Mouse (Mus musculus): ENCODE results near the gene Slc5a2. TPM values are rescaled to one million over a fixed set of nuclear protein-coding genes. Genes with fewer than 3 reads are reported as not detected.

Gene Slc5a2
- polyA plus RNA-seq, 1 experiment from 2014 or later: not detected

DNA sequence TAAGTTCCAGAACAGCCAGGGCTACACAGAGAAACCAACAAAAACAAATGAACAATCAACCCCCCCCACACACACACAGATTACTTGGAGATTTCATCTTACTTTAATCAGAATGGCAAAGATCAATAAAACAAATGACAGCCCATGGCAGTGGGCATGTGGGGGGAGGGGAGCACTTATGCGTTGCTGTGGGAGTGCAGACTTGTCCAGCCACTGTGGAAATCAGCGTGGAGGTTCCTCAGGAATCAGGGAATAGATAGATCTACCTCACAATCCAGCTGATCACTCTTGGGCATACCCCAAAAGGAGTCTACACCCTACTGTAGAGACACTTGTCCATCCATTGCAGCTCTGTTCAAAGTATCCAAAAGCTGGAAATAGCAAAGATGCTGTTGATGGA, 10.5 kb upstream of the Slc5a2 start:
- Histone ChIP-seq H3K27ac (replicated peaks) (no peak overlapping the region), H3K36me3 (no peaks in the 10 kb centered on the region), H3K9ac (no peak overlapping the region), H3K4me1 (replicated peaks) (peaks cover 15% of the 10 kb centered on the region), H3K27me3 (peaks cover 10% of the 10 kb centered on the region; the same call in 1 of the 2 replicates), H3K9me3 (no peaks in the 10 kb centered on the region), H3K4me3 (no peak overlapping the region), H3K4me2 (no peak overlapping the region)
- no peak for ATAC-seq (ENCODE audit: low read depth)
- 50% methylated on average over 2 of the region's 2 CpGs for WGBS

GRCm38 (mm10) chr7:128255757-128256156, 9.7 kb upstream of the Slc5a2 start:
- H3K4me3 ChIP-seq: no peak overlapping the region
- ATAC-seq (ENCODE audit: low read depth): no peak
- peaks cover 10% of the 10 kb centered on the region; the same call in 1 of the 2 replicates for H3K27me3 ChIP-seq
- WGBS: 86% methylated on average over 5 of the region's 5 CpGs
- H3K9me3 ChIP-seq: no peaks in the 10 kb centered on the region
- no peaks in the 10 kb centered on the region for H3K36me3 ChIP-seq
- H3K27ac ChIP-seq (replicated peaks): no peak overlapping the region
- H3K9ac ChIP-seq: no peak overlapping the region
- H3K4me2 ChIP-seq: no peak overlapping the region
- peaks cover 15% of the 10 kb centered on the region for H3K4me1 ChIP-seq (replicated peaks)

DNA sequence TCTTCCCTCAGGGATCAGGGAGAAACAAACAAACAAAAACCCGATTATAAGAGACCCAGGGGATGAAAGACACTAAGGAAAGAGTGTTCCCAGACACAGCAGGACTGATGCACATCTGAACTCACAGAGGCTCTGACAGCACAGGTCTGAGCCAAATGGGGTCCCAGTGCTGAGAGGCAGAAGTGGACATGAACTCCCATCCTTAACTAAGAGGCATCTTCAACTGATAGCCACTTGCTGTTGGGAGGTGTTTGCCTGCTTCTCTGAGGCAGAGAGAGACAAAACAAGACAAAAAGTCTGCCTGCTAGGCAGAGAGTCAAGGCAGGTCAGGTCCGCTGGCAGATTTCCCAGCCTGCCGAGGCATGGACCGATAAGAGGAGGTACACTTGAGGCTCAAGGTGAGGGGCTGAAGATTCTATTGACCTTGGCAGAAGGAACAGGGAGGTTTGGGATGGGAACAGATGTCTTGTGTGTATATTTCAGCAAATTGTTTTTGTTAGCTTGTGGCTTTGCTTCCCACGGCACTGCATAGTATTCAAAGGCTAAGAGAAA, 8.6 kb upstream of the Slc5a2 start:
- no peaks in the 10 kb centered on the region for H3K36me3 ChIP-seq
- no peak overlapping the region for H3K9ac ChIP-seq
- H3K9me3 ChIP-seq: no peaks in the 10 kb centered on the region
- no peak overlapping the region for H3K4me2 ChIP-seq
- ATAC-seq (ENCODE audit: low read depth): no peak
- WGBS: 48% methylated on average over 5 of the region's 5 CpGs
- H3K27me3 ChIP-seq: peaks cover 10% of the 10 kb centered on the region; the same call in 1 of the 2 replicates
- H3K27ac ChIP-seq (replicated peaks): no peak overlapping the region
- no peak overlapping the region for H3K4me3 ChIP-seq
- H3K4me1 ChIP-seq (replicated peaks): peaks cover 14% of the 10 kb centered on the region

GRCm38 (mm10) chr7:128266056-128266455, 599 bp downstream of the Slc5a2 start:
- Histone ChIP-seq H3K4me1 (replicated peaks) (no peaks in the 10 kb centered on the region), H3K4me3 (no peak overlapping the region), H3K4me2 (no peak overlapping the region), H3K36me3 (peaks cover 4% of the 10 kb centered on the region), H3K27ac (replicated peaks) (no peak overlapping the region), H3K9ac (no peak overlapping the region), H3K9me3 (no peaks in the 10 kb centered on the region), H3K27me3 (no peaks in the 10 kb centered on the region)
- no peak for ATAC-seq (ENCODE audit: low read depth)
- 87% methylated on average over 5 of the region's 5 CpGs for WGBS

- 62% methylated on average over 13 of the region's 13 CpGs for WGBS
- Histone ChIP-seq H3K4me2 (no peak overlapping the region), H3K9ac (no peak overlapping the region), H3K27me3 (no peaks in the 10 kb centered on the region), H3K9me3 (no peaks in the 10 kb centered on the region), H3K4me3 (no peak overlapping the region), H3K27ac (replicated peaks) (no peak overlapping the region), H3K36me3 (peaks cover 17% of the 10 kb centered on the region), H3K4me1 (replicated peaks) (no peaks in the 10 kb centered on the region)
- no peak for ATAC-seq (ENCODE audit: low read depth)
Observed at GRCm38 (mm10) chr7:128267391-128267790, 1.9 kb downstream of the Slc5a2 start.

DNA sequence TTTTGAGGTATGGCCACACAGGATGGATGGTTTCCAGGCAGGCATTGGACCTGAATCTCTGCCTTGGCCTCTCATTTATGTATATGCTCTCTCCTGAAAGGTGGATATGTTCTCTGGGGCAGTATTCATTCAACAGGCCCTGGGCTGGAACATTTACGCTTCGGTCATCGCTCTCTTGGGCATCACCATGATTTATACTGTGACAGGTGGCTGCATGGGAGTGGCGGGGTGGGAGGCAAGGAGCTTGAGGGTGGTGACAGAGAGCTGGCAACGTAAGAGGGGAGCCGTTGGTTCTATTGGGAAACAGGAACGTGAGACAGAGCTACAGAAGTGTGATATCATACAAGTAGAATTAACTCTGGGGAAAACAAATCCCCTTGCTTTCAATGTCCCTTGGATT, 2.4 kb downstream of the Slc5a2 start:
- Histone ChIP-seq H3K27ac (replicated peaks) (no peak overlapping the region), H3K9ac (no peak overlapping the region), H3K36me3 (peaks cover 21% of the 10 kb centered on the region), H3K4me3 (no peak overlapping the region), H3K27me3 (no peaks in the 10 kb centered on the region), H3K9me3 (no peaks in the 10 kb centered on the region), H3K4me1 (replicated peaks) (no peaks in the 10 kb centered on the region), H3K4me2 (no peak overlapping the region)
- ATAC-seq (ENCODE audit: low read depth): no peak
- 65% methylated on average over 7 of the region's 7 CpGs for WGBS

- no peak for ATAC-seq (ENCODE audit: low read depth)
- no peak overlapping the region for H3K9ac ChIP-seq
- H3K4me3 ChIP-seq: no peak overlapping the region
- H3K36me3 ChIP-seq: peaks cover 47% of the 10 kb centered on the region
- H3K4me1 ChIP-seq (replicated peaks): no peaks in the 10 kb centered on the region
- H3K27me3 ChIP-seq: no peaks in the 10 kb centered on the region
- no peaks in the 10 kb centered on the region for H3K9me3 ChIP-seq
- 51% methylated on average over 13 of the region's 13 CpGs for WGBS
- no peak overlapping the region for H3K27ac ChIP-seq (replicated peaks)
- no peak overlapping the region for H3K4me2 ChIP-seq
Observed at GRCm38 (mm10) chr7:128270431-128270850, 5.0 kb downstream of the Slc5a2 start.

DNA sequence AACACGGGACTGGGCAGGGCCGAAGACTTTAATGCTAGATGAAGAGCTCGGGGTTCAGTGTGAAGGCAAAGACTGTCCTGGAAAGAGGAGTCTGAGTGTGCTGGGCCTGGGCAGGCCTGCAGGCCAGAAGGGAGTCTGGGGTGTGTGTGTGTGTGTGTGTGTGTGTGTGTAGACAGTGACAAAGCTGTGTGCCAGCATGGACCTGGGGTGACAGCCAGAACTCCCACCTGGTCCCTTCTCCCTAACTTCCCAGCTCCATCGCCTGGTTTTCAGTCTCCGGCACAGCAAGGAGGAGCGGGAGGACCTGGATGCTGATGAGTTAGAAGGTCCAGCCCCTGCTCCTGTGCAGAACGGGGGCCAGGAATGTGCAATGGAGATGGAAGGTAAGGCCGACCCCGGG, 6.0 kb downstream of the Slc5a2 start:
- H3K4me3 ChIP-seq: no peak overlapping the region
- no peak for ATAC-seq (ENCODE audit: low read depth)
- H3K36me3 ChIP-seq: peaks cover 58% of the 10 kb centered on the region
- H3K27ac ChIP-seq (replicated peaks): no peak overlapping the region
- no peaks in the 10 kb centered on the region for H3K27me3 ChIP-seq
- H3K4me1 ChIP-seq (replicated peaks): no peaks in the 10 kb centered on the region
- 94% methylated on average over 9 of the region's 9 CpGs for WGBS
- no peak overlapping the region for H3K9ac ChIP-seq
- no peak overlapping the region for H3K4me2 ChIP-seq
- H3K9me3 ChIP-seq: no peaks in the 10 kb centered on the region

DNA sequence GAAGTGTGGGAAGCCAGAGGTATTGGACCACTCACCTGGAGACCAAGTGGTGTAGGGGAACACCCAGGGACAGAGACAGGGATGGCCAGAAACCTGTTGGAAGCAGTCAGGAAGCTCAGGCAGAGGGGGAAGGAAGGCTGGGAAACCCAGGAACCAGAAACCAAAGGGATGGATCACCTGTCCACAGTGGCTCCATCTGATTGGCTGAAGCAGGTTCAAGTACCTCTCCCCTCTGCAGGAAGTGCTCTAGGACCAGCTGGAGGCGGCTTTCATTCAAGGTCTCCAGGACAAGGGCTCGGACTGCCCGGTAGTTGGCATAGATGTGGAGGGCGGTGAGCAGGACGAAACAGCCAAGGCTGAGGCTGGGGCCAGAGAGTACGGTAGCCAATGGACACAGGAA, 10.6 kb downstream of the Slc5a2 start:
- Histone ChIP-seq H3K36me3 (peaks cover 78% of the 10 kb centered on the region), H3K4me3 (no peak overlapping the region), H3K9ac (no peak overlapping the region), H3K4me1 (replicated peaks) (no peaks in the 10 kb centered on the region), H3K27me3 (no peaks in the 10 kb centered on the region), H3K9me3 (no peaks in the 10 kb centered on the region), H3K4me2 (no peak overlapping the region), H3K27ac (replicated peaks) (no peak overlapping the region)
- 97% methylated on average over 6 of the region's 6 CpGs for WGBS
- no peak for ATAC-seq (ENCODE audit: low read depth)

DNA sequence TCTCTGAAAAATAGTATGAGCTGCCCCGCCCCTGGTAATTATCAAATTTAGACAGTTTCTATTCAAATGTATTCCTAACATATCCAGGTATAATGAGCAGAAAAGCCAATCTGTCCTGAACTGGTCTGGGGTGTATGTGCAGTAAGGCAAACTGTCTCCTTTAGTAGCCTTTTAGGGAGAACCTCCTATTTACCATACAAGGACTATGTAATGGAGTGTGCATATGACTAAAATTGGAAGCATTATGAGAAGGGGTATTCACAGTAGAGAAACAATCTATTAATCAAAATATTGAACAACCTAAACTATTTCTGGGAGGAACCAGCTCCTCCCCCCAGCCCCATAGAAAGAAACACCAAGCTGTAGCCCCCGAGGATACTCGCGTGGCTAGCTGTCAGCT, 14.3 kb downstream of the Slc5a2 start:
- 90% methylated on average over 4 of the region's 4 CpGs for WGBS

DNA sequence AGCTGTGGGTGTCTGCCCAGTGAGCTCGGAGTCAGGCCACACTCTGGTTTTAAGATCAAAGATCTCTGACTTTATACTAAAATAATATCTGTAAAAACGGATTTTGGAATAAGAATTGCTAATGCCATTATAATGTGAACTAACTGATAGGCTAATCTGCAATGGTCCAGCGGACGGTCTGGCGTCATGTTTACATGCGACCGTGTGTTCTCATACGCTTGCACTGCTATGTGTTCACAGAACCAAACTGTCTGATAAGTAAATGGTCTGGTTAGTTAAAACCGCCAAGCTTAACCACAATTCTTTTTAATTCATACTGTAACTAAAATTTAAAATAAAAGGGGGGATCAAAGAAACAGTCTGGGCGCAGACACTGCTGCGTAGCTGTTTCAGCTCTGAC, 16.3 kb downstream of the Slc5a2 start:
- Histone ChIP-seq H3K4me2 (no peak overlapping the region), H3K27ac (replicated peaks) (no peak overlapping the region), H3K9me3 (no peaks in the 10 kb centered on the region), H3K27me3 (no peaks in the 10 kb centered on the region), H3K9ac (no peak overlapping the region), H3K36me3 (0 out of 2 replicates have a peak, but pooled peaks cover 25% of the 10 kb centered on the region), H3K4me3 (no peak overlapping the region), H3K4me1 (replicated peaks) (peaks cover 14% of the 10 kb centered on the region)
- ATAC-seq (ENCODE audit: low read depth): no peak
- WGBS: 73% methylated on average over 11 of the region's 11 CpGs

More for the DNA sequence above, 14.3 kb downstream of the Slc5a2 start:
- Histone ChIP-seq H3K27ac (replicated peaks) (no peak overlapping the region), H3K36me3 (peaks cover 41% of the 10 kb centered on the region), H3K27me3 (no peaks in the 10 kb centered on the region), H3K4me3 (no peak overlapping the region), H3K9ac (no peak overlapping the region), H3K9me3 (no peaks in the 10 kb centered on the region), H3K4me2 (no peak overlapping the region), H3K4me1 (replicated peaks) (peaks cover 14% of the 10 kb centered on the region)
- ATAC-seq (ENCODE audit: low read depth): no peak

DNA sequence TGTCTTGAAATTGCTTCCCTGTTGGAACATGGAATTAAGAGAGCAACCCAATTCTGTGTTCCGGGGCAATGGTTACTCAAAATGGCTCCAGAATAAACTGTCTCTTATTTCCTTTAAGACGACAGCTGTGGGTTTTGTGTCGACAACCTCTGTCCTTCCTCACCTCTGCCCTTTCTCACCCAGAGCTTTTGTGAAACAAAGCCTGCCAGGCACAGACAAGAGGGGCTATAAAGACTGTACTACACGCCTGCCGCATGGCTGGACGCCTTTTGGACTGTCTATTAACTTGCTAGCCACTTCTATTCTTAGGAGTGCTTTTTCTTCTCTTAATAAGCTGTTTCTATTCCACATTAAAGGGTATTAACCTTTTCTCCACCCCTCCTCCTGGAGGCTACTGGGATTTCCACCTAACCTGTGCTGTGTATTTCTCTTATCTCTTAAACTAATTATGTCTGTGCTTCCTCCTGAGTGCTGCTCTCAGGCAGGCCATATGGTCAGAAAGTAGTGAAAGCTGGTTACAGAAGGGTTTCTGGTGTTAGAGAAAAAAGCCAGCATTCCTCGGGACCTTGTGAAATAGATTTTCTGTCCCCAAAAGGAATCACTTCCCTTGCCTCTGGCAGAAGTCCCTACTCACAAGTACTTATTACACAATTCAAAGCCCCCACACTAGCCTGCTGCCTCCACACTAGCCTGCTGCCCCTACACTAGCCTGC, 17.2 kb downstream of the Slc5a2 start:
- WGBS: 6% methylated on average over 7 of the region's 7 CpGs
- no peaks in the 10 kb centered on the region for H3K9me3 ChIP-seq
- H3K4me3 ChIP-seq: no peak overlapping the region
- H3K4me2 ChIP-seq: no peak overlapping the region
- peaks cover 27% of the 10 kb centered on the region for H3K36me3 ChIP-seq
- peaks cover 14% of the 10 kb centered on the region for H3K4me1 ChIP-seq (replicated peaks)
- H3K27me3 ChIP-seq: no peaks in the 10 kb centered on the region
- no peak for ATAC-seq (ENCODE audit: low read depth)
- 0 out of 2 replicates have a peak overlapping the region, but pooled peaks have one; percentile 18 for H3K27ac ChIP-seq (replicated peaks)
- 0 out of 2 replicates have a peak overlapping the region, but pooled peaks have one; percentile 12 for H3K9ac ChIP-seq

Data from neural tube, embryonic 13.5 days (tissue).